Mouse (Mus musculus) brown adipose tissue, adult 24 weeks (tissue): ENCODE results near the gene Cpxcr1. TPM values are rescaled to one million over a fixed set of nuclear protein-coding genes. Genes with fewer than 3 reads are reported as not detected.

ENCODE experiments used
- H3K27ac ChIP-seq: fragments of 200-500 bp; replicated peaks from 2 replicates; pipeline ENCODE4 v1.5.1; 2012; ENCODE audit warnings: low read depth, mild to moderate bottlenecking, low read length
- H3K4me1 ChIP-seq: fragments of 200-500 bp; 2 replicates; pipeline ENCODE4 v1.6.1; 2012; ENCODE audit warnings: low read length, mixed read lengths; ENCODE audit not compliant: control insufficient read depth, insufficient read depth, insufficient read length
- H3K4me3 ChIP-seq: fragments of 200-500 bp; 2 replicates; pipeline ENCODE4 v1.5.1; 2012; ENCODE audit warnings: low read depth, mild to moderate bottlenecking, low read length, moderate library complexity; ENCODE audit not compliant: insufficient read depth
- polyA plus RNA-seq: library from polyadenylated mRNA; stranded (reverse); fragments of >200 nt; gene quantifications from 2 replicates; pipeline ENCODE4 v1.2.4, GENCODE M21; 2012; ENCODE audit not compliant: missing spikeins, insufficient read depth, insufficient read length

Cpxcr1 gene
- polyA plus RNA-seq, result not detected in 2 replicates

- no peaks in the 10 kb centered on the region for H3K4me1 ChIP-seq
- H3K4me3 ChIP-seq, result no peak within 1 kb of the TSS
- H3K27ac ChIP-seq, result no peak within 1 kb of the TSS
Measured at GRCm38 (mm10) chrX:116448644-116449043, at the start of gene Cpxcr1. Cpxcr1 (plus strand) TSS chrX:116448944.

Other genes starting within 250 kb of the Cpxcr1 start
- gene H2afb2, start 232.2 kb downstream of the Cpxcr1 start, polyA plus RNA-seq, result not detected in 2 replicates